Mouse (Mus musculus) forebrain, embryonic 14.5 days (tissue): ENCODE results near the gene Fbxo9. TPM values are rescaled to one million over a fixed set of nuclear protein-coding genes. Genes with fewer than 3 reads are reported as not detected.

Experiments
- ATAC-seq: fragments of 200-750 bp; cut with Nextera tagmentation; 2 replicates; pipeline ENCODE4 v1.8.0; 2017; ENCODE audit warnings: mild to moderate bottlenecking, moderate library complexity
- DNase-seq: peaks from one replicate; pipeline ENCODE4 v3.0.0-alpha.2; 2015; ENCODE audit warnings: low spot score
- H3K27ac ChIP-seq: fragments of 300-500 bp; sonication (generic); 2 replicates; pipeline ENCODE4 v1.5.1; 2014; ENCODE audit warnings: low read depth, mild to moderate bottlenecking, control low read depth, low read length, moderate library complexity
- H3K27me3 ChIP-seq: fragments of 300-500 bp; sonication (generic); replicated peaks from 2 replicates; pipeline ENCODE4 v1.6.1; 2014; ENCODE audit warnings: low read length, control low read depth, mixed read lengths; ENCODE audit not compliant: control insufficient read depth, insufficient read depth
- H3K36me3 ChIP-seq: fragments of 300-500 bp; sonication (generic); 2 replicates; pipeline ENCODE4 v1.6.1; 2014; ENCODE audit warnings: low read length, control low read depth; ENCODE audit not compliant: control insufficient read depth, insufficient read depth
- H3K4me1 ChIP-seq: fragments of 300-500 bp; sonication (generic); 2 replicates; pipeline ENCODE4 v1.6.1; 2014; ENCODE audit warnings: antibody characterized with exemption, low read length, control low read depth; ENCODE audit not compliant: control insufficient read depth, insufficient read depth
- H3K4me2 ChIP-seq: fragments of 300-500 bp; sonication (generic); 2 replicates; pipeline ENCODE4 v1.6.1; 2014; ENCODE audit warnings: mild to moderate bottlenecking, control low read depth, low read length
- H3K4me3 ChIP-seq: fragments of 300-500 bp; sonication (generic); 2 replicates; pipeline ENCODE4 v1.5.1; 2014; ENCODE audit warnings: low read depth, low read length, control low read depth
- H3K9ac ChIP-seq: fragments of 300-500 bp; sonication (generic); 2 replicates; pipeline ENCODE4 v1.6.1; 2014; ENCODE audit warnings: mild to moderate bottlenecking, low read length, control low read depth, moderate library complexity
- H3K9me3 ChIP-seq: fragments of 300-500 bp; sonication (generic); replicated peaks from 2 replicates; pipeline ENCODE4 v1.6.1; 2016; ENCODE audit warnings: low read length, control low read depth, mixed read lengths; ENCODE audit not compliant: control insufficient read depth
- WGBS: fragments of 180-500 bp; shearing (Covaris S2); extraction: QIAGEN DNeasy Blood & Tissue Kit; methylation state at CpG from one replicate; pipeline ENCODE4 v1.1.7; 2014; 5-methylcytosine and 5-hydroxymethylcytosine counted together
- polyA plus RNA-seq: library from polyadenylated mRNA; unstranded; fragments of >200 nt; fragmentation: Nextera tagmentation; extraction: Ambion mirVana; gene quantifications from 2 replicates; pipeline ENCODE4 v1.2.1, GENCODE M21; 2014

Fbxo9 gene
- polyA plus RNA-seq, 1 experiment from 2014 or later = 50.3 TPM

DNA sequence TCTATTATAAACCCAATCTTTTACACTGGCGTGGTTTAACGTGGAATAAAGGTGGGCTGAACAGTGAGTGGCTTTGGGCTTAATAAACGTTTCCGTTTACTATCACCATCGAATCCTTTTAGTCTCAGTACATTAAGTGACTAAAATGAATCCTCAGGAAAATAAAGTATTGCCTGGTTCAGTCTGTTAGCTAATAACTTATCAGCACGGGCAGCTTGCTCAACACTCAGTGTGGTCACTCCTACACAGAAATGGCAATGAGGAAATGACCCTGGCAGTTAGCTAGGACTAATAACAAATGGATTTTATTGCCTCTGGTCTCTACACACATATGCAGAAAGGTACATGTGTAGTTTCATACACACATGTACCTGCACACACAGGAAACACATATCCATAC, 3.9 kb downstream of the Fbxo9 start:
- H3K36me3 ChIP-seq = peaks cover 10% of the 10 kb centered on the region
- no peak overlapping the region for H3K27ac ChIP-seq
- H3K4me1 ChIP-seq = peaks cover 9% of the 10 kb centered on the region
- no peaks in the 10 kb centered on the region for H3K9me3 ChIP-seq
- DNase-seq = no peak
- WGBS = 91% methylated on average over 6 of the region's 6 CpGs
- H3K27me3 ChIP-seq = no peaks in the 10 kb centered on the region
- H3K9ac ChIP-seq = no peak overlapping the region
- no peak for ATAC-seq
- H3K4me2 ChIP-seq = no peak overlapping the region
- H3K4me3 ChIP-seq = no peak overlapping the region

DNA sequence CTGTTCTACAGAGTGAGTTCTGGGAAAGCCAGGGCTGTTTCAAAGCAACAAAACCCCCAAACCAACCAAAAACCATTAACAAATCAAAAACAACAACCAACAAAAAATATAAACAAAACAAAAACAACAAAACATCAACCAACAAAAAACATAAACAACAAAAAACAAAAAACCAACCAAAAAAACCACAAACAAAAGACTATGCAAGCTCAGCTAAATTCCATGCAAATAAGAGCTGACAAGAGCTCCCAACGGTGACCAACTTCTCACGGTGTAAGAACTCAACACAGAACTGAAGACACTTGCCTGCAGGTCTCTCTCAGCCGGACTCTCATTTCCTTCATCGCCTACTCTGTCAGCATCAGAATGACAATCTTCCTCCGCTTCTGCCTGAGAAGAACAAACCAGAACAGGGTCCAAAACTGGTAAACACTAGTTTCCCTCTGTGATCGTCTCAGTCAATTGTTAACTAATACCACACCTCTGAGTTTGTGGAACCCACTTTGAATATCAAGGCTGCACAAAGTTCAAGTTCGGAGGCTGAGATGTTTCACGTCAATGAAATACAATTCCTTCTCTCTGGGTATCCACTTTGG, 4.8 kb downstream of the Fbxo9 start:
- no peaks in the 10 kb centered on the region for H3K9me3 ChIP-seq
- DNase-seq (no peak), ATAC-seq (no peak)
- H3K4me1 ChIP-seq = peaks cover 3% of the 10 kb centered on the region; the same call in 1 of the 2 replicates
- no peak overlapping the region for H3K4me2 ChIP-seq
- H3K27ac ChIP-seq = no peak overlapping the region
- WGBS = 89% methylated on average over 8 of the region's 8 CpGs
- H3K36me3 ChIP-seq = peaks cover 18% of the 10 kb centered on the region
- H3K9ac ChIP-seq = no peak overlapping the region
- H3K4me3 ChIP-seq = no peak overlapping the region
- no peaks in the 10 kb centered on the region for H3K27me3 ChIP-seq

DNA sequence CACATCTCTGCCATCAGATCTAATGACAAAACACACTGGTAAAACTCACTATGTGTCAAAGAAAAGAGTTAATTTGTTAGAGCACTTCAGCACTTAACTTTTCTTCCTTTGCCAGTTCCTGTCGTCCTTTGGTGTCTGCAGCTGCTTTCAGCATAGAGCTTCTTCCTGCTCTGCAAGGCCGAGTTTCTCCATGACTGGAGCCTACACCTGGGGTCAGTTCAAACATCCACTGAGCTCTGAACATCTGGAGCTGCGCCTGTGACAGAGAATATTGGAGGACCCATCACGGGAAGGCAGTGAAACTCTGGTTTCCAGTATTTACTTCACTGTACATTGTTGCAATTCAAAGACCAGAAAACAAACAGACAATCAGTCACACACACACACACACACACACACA, 7.4 kb downstream of the Fbxo9 start:
- Histone ChIP-seq H3K4me2 (no peak overlapping the region), H3K9ac (no peak overlapping the region), H3K27ac (no peak overlapping the region), H3K27me3 (no peaks in the 10 kb centered on the region), H3K9me3 (no peaks in the 10 kb centered on the region), H3K36me3 (peaks cover 40% of the 10 kb centered on the region), H3K4me1 (no peaks in the 10 kb centered on the region), H3K4me3 (no peak overlapping the region)
- 77% methylated on average over 4 of the region's 4 CpGs for WGBS
- ATAC-seq = no peak
- DNase-seq = no peak

DNA sequence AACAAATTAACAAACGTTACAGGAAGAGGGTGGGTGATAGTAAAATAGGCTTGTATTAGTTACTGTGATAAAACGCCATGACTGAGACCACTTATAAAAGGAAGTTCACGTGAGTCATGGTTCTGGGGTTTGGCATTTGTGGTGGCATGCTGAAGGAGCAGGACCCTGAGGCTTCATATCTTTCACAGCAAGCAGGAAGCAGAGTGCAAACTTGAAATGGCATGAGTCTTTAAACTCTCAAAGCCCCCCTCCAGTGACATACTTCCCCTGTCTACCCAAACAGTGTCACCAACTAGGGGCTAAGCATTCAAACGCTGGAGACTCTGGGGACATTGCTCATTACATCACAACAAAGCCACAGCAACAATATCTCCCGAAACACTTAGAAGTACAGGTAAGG, 7.9 kb downstream of the Fbxo9 start:
- no peaks in the 10 kb centered on the region for H3K9me3 ChIP-seq
- no peak overlapping the region for H3K27ac ChIP-seq
- H3K4me3 ChIP-seq = no peak overlapping the region
- WGBS = 89% methylated on average over 5 of the region's 5 CpGs
- H3K36me3 ChIP-seq = peaks cover 43% of the 10 kb centered on the region
- H3K4me1 ChIP-seq = no peaks in the 10 kb centered on the region
- no peak overlapping the region for H3K9ac ChIP-seq
- no peak overlapping the region for H3K4me2 ChIP-seq
- no peak for ATAC-seq
- H3K27me3 ChIP-seq = no peaks in the 10 kb centered on the region
- no peak for DNase-seq

DNA sequence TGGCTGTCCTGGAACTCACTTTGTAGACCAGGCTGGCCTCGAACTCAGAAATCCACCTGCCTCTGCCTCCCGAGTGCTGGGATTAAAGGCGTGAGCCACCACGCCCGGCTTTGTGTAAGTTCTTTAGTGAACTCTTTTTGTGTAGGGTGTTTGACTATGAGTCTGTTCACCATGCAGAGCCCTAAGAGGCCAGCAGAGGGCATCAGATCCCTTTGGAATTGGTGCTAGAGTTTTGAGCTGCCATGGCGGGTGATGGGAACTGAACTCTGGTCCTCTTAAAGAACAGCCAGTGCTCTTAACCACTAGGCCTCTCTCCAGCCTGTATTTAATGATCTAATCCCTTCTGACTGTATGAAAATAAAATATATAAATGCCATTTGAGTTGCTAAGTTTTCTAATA, 12.5 kb downstream of the Fbxo9 start:
- no peak for DNase-seq
- no peaks in the 10 kb centered on the region for H3K27me3 ChIP-seq
- no peaks in the 10 kb centered on the region for H3K9me3 ChIP-seq
- ATAC-seq = no peak
- no peaks in the 10 kb centered on the region for H3K4me1 ChIP-seq
- H3K4me3 ChIP-seq = no peak overlapping the region
- H3K9ac ChIP-seq = no peak overlapping the region
- WGBS = 97% methylated on average over 6 of the region's 6 CpGs
- peaks cover 57% of the 10 kb centered on the region for H3K36me3 ChIP-seq
- no peak overlapping the region for H3K27ac ChIP-seq
- no peak overlapping the region for H3K4me2 ChIP-seq

DNA sequence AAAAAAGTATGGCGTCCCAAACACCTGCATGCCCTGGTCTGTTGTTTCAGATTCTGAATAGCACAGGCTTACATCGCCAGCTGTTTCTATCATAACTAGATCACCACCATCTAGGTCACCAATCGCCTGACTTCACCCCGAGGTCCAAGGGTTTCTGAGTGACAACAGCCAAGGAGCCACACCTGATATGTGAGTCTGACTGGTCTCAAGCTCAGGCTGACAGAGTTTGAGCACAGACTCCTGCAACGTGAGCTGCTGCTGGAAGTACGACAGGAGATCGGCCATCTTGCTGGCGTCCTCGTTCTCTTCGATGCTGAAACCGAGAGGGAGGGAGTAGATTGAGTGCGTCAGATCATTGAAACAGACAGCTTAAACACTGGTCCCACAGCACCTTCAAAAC, 13.2 kb downstream of the Fbxo9 start:
- Histone ChIP-seq H3K36me3 (peaks cover 50% of the 10 kb centered on the region), H3K9me3 (no peaks in the 10 kb centered on the region), H3K4me3 (no peak overlapping the region), H3K9ac (no peak overlapping the region), H3K27ac (no peak overlapping the region), H3K27me3 (no peaks in the 10 kb centered on the region), H3K4me1 (no peaks in the 10 kb centered on the region), H3K4me2 (no peak overlapping the region)
- WGBS = 97% methylated on average over 12 of the region's 12 CpGs
- ATAC-seq = no peak
- no peak for DNase-seq

DNA sequence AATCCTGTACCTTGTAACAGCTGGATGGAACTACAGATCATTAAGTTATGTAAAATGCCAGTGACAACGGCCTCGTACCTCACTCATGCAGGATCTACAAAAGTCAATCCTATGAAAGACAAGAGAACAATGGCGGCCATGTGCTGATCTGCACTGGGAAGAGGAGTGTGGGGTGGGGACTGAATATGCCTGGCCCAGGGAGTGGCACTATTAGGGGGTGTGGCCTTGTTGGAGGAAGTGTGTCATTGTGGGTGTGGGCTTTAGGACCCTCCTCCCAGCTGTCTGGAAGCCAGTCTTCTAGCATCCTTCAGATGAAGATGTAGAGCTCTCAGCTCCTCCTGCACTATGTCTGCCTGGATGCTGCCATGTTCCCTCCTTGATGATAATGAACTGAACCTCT, 18.3 kb downstream of the Fbxo9 start:
- no peak overlapping the region for H3K4me3 ChIP-seq
- no peak overlapping the region for H3K27ac ChIP-seq
- peaks cover 29% of the 10 kb centered on the region for H3K36me3 ChIP-seq
- WGBS = 92% methylated on average over 3 of the region's 3 CpGs
- no peak for ATAC-seq
- H3K9ac ChIP-seq = no peak overlapping the region
- no peak overlapping the region for H3K4me2 ChIP-seq
- H3K9me3 ChIP-seq = no peaks in the 10 kb centered on the region
- no peaks in the 10 kb centered on the region for H3K27me3 ChIP-seq
- no peak for DNase-seq
- H3K4me1 ChIP-seq = no peaks in the 10 kb centered on the region

DNA sequence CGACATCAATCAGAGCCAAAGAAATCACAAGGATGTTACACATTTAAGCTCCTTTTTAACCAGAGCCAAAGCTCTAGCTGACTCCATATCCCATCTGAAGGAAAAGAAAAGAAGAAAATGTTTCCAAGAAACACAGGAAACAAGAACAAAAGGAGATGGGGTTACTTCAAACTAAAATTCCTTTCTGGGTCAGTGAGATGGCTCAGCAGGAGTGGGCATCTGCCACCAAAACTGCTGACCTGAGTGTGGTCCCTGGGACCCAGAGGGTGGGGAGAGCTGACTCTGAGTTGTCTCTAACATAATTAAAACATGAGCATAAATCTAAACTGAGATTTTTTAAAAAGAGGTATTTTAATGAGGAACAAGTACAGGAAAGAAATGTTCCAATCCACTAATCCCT, 19.0 kb downstream of the Fbxo9 start:
- H3K4me1 ChIP-seq = no peaks in the 10 kb centered on the region
- no peak for DNase-seq
- H3K4me2 ChIP-seq = no peak overlapping the region
- H3K4me3 ChIP-seq = no peak overlapping the region
- no peak overlapping the region for H3K27ac ChIP-seq
- no peaks in the 10 kb centered on the region for H3K9me3 ChIP-seq
- ATAC-seq = no peak
- H3K36me3 ChIP-seq = peaks cover 29% of the 10 kb centered on the region
- 87% methylated on average over 1 of the region's 1 CpGs for WGBS
- no peak overlapping the region for H3K9ac ChIP-seq
- H3K27me3 ChIP-seq = no peaks in the 10 kb centered on the region

DNA sequence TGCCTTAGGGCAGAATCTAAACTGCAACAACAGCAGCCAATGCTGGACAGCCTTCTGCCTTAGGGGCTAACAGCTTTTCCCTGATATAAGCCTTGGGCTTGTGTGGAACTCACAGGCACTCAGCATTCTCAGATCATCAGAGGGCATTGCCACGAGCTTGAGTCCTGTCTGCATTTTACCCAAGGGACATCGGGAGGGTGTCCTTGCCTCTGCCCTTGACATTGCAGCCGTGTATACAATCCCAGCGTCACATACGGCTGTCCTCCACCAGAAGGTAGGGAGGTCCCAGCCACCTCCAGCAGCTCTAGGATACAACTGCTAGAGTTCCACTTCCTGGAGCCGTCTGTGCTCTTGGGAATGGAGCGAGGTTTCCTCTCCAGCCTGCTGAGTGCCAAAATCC, 19.9 kb downstream of the Fbxo9 start:
- Histone ChIP-seq H3K9me3 (no peaks in the 10 kb centered on the region), H3K4me1 (no peaks in the 10 kb centered on the region), H3K27me3 (no peaks in the 10 kb centered on the region), H3K4me3 (no peak overlapping the region), H3K4me2 (no peak overlapping the region), H3K27ac (no peak overlapping the region), H3K9ac (no peak overlapping the region), H3K36me3 (peaks cover 35% of the 10 kb centered on the region)
- ATAC-seq = no peak
- DNase-seq = no peak
- WGBS = 93% methylated on average over 7 of the region's 7 CpGs
